Mouse (Mus musculus) left cerebral cortex, postnatal 36 days (tissue): ENCODE results near the gene Cdh20. TPM values are rescaled to one million over a fixed set of nuclear protein-coding genes. Genes with fewer than 3 reads are reported as not detected.

ENCODE experiments used
- DNase-seq, 2 experiments: peaks; one replicate each; pipeline ENCODE4 v3.0.0; 2021 to 2022; ENCODE audit warnings: low spot score in 2 of 2, mixed read lengths in 1 of 2
- intact Hi-C: fragments of 180-260 bp; cut with DNase I; formaldehyde crosslinking; loops from one replicate; pipeline ENCODE4 v1.15.1; 2025
- total RNA-seq, 2 experiments: library from RNA; stranded (reverse); gene quantifications; 2 replicates each; pipeline ENCODE4 v1.2.3; 2021

The Cdh20 gene
- total RNA-seq, 2 experiments from 2014 or later = 17.8 to 22.5 TPM

DNA sequence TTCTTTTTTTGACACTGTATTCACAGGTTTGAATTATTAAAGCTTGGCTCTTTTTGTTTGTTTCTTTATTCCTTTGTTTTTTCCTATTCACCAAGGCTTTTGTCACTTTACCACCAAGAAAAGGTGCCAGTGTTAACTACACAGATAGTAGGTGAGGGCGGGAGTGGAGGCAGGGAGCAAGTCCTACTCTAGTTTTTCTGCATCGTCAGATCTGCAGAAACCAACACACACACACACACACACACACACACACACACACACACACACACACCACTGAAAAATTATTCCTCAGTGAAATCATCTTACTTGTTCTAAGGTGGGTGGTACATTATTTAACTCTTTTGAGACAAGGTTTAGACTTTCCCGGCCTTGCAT is 226.3 kb downstream of the Cdh20 start:
- intact Hi-C loops = no loop called here
- no peak for DNase-seq

GRCm38 (mm10) chr1:104997814-104998213 is 229.5 kb downstream of the Cdh20 start:
- intact Hi-C loops = no loop called here
- DNase-seq = no peak

DNA sequence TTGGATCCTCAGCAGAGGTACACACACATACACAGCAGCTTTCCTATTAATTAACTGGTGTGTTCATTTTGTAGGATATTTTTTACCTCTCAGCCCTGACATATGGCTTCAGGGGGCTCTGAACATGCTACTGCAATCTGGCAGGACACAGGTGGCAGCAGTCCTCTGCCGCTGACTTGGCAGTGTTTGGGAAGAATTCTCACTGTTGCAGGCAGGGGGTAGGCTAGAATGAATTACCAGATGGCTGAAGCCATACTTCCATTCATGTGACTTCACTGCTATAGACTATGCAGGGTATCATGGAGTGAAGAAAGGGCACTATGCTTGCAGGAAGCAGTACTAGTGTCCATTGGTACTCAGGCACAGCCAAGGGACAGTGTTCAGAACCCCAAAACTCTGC is 233.8 kb downstream of the Cdh20 start:
- DNase-seq = no peak
- intact Hi-C loops = loop anchor here (10.0 kb wide), 1 partner anchor 353 kb away; the partner anchor contains the start of gene Rnf152

- DNase-seq = no peak
- intact Hi-C loops = loop anchor here (10.0 kb wide), 1 partner anchor 351 kb away; the partner anchor contains the start of gene Rnf152
These were observed 235.5 kb downstream of the Cdh20 start for GRCm38 (mm10) chr1:105003786-105004185.

- intact Hi-C loops = no loop called here
- no peak for DNase-seq
These were observed 244.3 kb downstream of the Cdh20 start for GRCm38 (mm10) chr1:105012616-105013015.

DNA sequence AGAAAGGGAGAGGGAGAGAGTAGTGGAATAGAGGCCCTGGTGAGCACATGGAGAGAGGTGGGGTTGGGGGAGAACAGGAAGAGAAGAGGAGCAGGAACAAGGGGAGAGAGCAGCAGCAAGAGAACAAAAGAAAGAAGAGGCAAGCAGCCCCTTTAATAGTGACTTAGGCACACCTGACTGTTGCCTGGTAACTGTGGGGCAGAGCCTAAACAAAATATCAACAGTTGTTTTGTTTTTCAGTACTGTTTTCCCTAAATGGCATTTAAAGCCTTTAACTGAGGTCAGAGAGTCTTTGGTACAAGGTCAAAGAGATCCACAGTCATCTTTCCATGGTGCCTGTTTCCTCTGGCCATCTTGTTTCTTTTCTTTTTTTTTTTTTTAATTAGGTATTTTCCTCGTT is 245.0 kb downstream of the Cdh20 start:
- DNase-seq = no peak
- intact Hi-C loops = no loop called here

DNA sequence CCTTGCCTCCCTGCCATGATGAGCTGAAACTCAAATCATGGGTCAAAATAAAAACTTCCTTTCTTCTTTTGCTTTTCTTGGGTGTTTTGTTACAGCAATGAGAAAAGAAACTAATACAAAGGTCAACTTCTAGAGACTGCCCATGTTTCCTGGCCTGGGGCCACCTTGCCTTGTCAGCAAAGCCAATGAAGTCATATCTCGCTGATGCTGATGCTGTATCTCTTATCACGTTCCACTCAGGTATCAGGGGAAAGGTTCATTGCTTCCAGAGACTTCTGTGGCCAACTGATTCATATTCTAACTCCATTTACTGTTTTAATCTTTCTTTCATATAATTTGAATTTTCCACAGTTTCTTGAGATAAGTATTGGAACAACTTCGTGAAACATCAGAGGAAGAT is 273.3 kb downstream of the Cdh20 start:
- intact Hi-C loops = no loop called here

More for the DNA sequence above, 273.3 kb downstream of the Cdh20 start:
- no peak for DNase-seq
